Mouse (Mus musculus) hematopoietic stem cell, adult 5-6 weeks (primary cell): ENCODE results near the gene Lsm14a. TPM values are rescaled to one million over a fixed set of nuclear protein-coding genes. Genes with fewer than 3 reads are reported as not detected.
A peak's percentile ranks its signal among the peaks of the same experiment; 100 is the strongest.

Experiments used
- ATAC-seq, 2 experiments: fragments of 125-278 bp in 1 of 2; replicated peaks in 1 of 2; 2 replicates each; pipeline ENCODE4 v1.8.0; 2016 to 2017; ENCODE audit warnings: inconsistent platforms in 2 of 2, mild to moderate bottlenecking in 2 of 2, moderate number of reproducible peaks in 2 of 2, low read depth in 1 of 2, moderate TSS enrichment in 1 of 2; ENCODE audit not compliant: low FRiP score in 2 of 2, poor library complexity in 2 of 2, severe bottlenecking in 2 of 2, insufficient read depth in 1 of 2, low TSS enrichment in 1 of 2
- total RNA-seq: library from RNA; stranded (forward); fragments of 172-1452, 232-1000 nt; gene quantifications from 2 replicates; pipeline ENCODE4 v1.2.3, GENCODE M21; 2017

The Lsm14a gene
- total RNA-seq, 1 experiment from 2014 or later = 92.6 TPM

DNA sequence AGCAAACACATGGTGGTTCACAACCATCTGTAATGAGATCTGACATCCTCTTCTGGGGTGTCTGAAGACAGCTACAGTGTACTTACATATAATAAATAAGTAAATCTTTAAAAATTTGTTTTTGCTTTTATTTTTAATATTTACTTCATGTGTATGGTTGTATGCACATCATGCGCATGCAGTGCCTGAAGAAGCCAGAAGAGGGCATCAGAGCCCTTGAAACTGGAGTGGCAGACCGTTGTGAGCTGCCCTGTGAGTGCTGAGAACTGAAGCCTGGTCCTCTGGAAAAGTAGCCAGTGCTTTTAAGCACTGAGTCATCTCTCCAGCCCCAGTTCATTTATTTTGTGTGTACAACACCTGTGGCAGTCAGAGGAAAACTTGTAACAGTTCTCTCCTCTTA lies 69.1 kb downstream of the Lsm14a start:
- ATAC-seq = no peak

DNA sequence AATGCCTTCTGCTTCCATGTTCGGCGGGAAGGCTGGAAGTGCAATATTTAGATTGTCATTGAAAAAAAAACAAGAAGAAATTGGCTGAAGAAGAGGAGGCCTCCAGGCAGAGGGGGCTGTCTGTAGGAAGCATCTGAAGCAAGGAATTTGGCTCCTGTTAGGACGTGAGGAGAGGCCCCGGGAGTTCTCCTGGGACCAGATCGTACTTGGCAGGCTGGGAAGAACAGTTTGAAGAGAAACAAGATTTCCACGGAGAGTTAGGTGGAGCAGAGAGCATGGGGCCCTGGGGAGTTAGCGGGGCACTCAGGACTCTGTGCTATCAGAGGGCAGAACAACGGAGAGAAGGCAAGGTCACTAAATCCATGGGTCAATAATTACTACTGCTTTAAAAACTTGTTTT lies 69.8 kb downstream of the Lsm14a start:
- no peak for ATAC-seq

DNA sequence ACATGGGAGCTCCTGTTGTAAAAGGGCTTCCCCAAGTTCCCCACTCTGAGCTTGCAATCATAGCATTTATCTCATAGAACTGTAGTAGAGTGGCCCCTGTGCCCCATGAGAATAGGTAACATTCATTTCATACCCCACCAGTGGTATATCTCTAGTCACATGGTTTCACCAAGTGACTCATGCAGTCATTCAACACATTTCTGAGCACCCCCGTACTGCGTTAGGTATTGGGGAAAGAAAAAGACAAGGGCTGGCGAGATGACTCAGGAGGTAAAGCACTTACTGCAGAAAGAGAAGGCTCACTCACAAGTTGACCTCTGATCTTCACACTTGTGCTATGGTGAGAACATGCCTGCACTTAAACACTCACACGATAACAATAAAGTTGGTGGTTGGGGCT lies 71.2 kb downstream of the Lsm14a start:
- no peak for ATAC-seq

DNA sequence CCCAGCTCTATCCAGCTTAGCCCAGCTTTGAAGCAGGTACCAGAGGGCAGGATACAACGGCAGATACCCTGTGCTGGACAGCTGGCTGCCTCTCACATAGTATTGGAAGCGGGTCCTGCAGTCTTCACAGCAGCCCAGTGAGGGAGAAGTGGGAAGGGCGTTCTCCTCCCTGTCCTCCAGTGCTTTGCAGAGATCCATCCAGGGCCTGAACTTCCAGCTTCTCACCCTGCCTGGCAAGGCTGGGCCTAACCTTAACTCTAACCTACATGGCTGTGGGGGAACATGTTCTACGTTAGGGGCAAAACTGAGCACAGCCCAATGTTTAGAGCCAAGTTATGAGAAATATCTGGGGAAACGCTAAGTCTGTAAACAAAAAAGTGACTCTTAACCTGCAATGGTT lies 72.0 kb downstream of the Lsm14a start:
- no peak for ATAC-seq

DNA sequence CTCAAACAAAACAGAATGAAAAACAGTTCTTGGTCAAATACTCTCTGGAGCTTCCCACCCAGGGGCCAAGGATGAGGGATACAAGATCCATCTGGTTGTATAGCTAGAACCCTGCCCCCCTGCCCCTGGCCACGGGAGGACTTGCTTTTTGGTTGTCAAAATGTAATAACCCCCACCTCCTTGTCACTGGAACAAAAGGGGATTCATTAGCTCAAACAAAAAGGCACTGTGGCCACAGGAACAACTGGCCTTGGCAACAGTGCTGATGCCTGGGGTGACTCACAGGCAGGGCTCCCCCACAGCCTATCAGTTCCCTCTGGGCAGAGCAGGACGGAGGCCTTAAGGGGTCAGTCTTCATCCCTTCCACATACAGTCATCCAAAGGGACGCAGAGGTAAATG lies 73.2 kb downstream of the Lsm14a start:
- no peak for ATAC-seq

DNA sequence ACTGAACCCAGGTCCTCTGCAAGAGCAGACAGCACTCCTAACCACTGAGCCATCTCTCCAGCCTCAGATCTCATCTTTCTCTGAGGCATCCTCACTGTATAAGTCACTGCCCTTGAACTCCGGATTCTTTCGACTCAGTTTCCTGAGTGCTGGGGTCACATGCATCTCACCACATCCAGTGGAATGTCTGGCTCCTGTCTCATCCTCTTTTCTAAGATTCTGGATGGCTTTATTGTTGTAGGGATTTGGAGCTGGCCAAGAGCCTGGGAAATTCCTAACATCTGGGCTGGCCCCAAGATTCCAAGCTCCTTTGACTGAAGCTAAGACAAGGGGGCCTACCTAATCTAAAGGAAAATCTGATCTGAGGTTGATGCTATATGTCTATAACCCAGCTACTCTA lies 74.0 kb downstream of the Lsm14a start:
- ATAC-seq = no peak

DNA sequence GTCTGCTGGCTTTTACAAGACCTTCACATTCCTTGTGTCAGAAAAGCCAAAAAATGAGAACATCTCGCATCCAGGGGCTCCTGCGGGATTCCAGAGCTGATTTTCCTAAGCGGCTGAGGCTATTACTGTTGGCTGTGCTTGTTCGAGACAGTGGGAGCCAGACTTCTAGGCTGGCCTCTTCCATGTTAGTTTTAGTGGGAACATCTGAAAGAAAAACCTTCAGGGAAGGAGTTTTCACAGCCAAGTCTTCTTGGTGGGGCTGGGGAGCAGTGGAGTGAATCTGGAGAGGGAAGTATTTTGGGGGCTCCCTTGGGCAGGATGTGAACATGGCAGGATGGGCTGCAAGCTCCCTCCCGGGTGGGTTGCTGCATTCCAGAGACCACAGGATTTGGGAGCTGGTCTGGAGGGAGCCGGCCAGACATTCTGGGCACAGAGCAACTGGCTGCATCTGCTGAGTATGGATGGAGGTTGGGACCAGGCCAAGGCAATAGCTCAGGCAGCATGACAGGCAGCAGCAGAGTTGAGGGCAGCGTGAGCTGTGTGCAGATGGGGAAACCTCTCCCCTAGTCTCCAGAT lies 75.1 kb downstream of the Lsm14a start:
- ATAC-seq = no peak

DNA sequence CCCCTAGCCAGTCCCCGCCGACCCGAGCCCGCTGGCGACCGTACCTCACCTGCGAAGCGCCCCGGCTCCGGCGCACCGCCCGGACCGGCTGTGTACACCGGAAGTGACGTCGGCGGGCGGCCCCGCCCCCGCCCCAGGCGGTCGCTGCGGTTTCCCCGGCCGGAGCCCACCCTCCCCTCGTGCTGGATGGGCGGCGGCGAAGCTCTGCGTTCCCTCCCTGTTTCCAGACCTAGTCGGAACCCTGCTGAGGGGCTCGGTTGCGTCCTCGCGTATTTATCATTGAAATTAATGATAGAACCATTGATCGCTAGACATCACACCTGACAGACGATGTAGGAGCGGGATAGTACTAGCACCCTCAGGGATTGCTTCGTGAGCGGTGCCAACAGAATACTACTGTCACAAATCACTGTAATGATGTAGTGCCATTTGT lies 79.7 kb downstream of the Lsm14a start, which contains the start of gene 4931406P16Rik:
4931406P16Rik (minus strand) TSS at position 109 of the 433 bp plus-strand sequence.
- peak; percentile 74 to 92 for ATAC-seq

DNA sequence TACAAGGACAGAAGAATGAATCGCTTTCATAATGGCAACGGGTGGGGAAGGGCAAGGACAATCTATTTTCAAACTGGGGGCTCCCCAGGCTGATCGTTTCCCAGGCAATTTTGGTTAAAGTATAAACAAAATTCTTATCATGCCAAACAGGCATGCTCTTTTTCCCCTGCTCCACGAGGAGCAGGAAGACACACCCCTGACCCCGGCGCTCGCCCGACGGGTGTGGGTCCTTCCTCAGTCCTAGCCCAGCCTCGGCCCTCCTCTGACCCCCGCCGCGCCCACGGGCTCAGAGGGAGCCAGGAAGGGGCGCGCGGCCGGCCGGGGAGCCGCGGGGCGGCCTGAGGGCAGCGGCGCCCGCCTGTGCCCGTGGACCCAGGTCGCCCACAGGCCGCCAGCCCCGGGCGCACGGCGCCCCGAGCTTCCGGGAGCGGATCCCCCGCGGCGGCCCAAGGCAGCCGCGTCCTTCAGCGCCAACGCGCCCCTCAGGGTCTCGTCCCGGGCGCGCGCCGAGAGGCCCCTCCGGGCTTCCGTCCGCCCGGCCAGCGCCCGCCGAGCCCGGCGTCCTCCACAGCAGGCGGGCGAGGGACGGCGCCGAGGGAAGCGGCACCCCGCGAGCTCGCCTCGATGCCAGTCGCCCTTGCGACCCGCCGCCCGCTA lies 80.2 kb downstream of the Lsm14a start:
- peak; percentile 65 to 78 for ATAC-seq

DNA sequence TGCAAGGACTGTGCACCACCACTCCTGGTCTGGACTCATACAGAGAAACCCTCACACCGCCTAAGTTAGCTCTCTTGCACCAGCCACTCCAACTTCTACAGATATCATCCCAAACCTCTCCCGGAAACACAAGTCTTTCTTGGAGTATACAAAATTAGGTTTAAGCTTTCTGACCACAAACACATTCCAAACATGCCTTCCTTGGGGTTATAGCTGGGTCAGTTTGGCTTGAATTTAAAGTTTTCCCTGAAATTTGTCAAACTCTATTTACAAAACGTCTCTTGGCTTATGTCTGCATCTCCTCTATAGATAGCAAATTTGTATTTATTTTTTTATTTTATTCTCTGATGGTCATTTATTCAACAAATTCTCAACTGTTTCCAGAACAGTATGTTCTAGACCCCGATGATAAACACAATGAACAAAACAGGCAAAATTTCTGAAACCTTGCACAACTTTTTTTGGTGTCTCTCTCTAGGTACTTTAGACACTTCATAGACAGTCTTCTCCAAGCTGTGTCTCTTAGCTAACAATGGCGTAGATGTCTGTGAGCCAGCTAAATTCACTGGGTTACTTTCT lies 83.8 kb downstream of the Lsm14a start:
- ATAC-seq = no peak

DNA sequence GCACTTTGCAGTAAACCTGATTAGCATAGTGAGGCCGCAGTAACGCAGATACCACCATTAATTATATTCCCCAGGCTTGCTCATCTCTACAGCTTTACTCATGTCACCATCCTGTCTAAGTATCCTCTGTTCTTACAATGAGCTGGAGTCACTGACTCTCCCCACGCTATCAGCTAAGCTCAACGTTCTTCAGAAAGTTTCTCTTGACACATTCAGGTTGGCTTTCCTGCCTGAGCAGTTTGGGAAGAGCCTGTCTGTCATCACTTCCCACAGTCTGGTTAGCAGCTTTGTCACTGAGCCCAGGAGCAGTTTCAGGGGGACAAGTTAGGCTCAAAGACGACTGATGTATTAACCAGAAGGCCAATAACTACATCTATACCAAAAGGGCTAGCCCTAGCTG lies 84.5 kb downstream of the Lsm14a start:
- no peak for ATAC-seq

DNA sequence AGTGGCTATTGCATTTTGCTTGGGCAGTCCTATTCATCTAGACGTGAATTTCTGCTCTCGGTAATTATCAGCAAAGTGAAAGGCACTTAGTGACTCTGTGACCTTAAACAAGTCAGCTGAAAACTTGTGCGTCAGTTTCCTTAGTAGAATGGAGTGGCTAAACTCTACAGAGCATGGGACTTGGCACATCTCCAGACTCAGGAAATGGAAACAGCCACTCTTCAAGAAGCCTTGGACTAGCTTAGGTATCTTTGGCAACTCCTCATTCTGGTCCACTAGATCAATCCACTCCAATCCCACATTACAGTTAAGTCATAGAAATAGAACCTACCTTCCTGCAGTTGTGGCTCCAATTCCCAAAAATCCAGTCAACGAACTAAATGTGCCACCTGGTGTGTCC lies 87.7 kb downstream of the Lsm14a start:
- no peak for ATAC-seq

DNA sequence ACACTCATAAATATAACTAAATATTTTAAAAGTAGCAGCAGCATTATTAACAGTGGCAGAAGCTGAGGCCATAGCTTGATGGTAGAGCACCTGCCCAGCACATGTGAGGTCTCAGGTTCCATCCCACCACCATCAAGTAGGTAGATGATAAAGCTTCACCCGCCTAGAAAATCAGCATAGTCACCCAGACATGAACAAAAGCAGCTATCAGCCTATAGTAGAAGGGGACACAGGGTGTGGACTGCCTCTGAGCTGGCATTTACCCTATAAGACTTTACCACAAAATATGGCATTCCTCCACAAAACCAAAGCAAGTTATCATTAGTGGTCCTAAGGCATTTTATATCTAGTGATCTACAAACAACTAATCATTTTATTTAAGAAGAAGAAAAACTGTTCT lies 90.5 kb downstream of the Lsm14a start:
- ATAC-seq = no peak

DNA sequence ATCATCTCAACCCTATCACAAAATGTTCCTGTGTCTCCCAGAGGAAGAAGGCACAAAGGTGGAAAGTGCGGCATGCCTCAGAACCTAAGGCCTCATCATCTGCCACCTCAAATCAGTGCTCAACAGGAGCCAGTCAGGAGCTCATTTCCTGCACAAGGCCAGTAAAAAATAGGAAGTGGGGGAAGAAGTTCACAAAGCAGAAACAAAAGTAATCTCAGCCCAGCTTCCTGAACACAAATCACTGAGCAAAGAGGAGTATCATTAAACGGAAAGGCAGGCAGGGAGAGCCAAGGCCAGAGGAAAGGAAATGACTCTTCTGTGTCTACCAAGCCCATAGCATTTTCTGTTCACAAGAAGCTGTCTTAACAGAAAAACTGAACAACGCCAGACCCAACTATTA lies 91.2 kb downstream of the Lsm14a start:
- peak; percentile 48 to 58; a peak in 3 of 4 replicates for ATAC-seq

DNA sequence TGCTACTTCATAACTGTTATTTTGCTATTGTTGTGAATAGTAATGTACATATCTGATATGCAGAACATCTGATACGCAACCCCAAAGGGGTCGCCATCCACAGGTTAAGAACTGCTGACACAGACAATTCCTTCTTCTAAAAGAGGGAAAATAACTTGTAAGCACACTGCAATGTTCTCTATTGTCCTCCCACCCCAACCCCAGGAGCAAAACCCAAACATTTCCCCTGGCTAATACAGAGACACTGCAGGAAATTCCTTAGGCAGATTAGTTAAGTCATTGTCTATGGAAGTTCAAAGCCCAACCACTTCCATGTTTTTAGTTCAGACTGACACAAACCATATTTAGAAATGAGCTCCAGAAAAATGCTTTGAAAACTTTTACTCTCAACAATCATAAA lies 94.3 kb downstream of the Lsm14a start:
- no peak for ATAC-seq

DNA sequence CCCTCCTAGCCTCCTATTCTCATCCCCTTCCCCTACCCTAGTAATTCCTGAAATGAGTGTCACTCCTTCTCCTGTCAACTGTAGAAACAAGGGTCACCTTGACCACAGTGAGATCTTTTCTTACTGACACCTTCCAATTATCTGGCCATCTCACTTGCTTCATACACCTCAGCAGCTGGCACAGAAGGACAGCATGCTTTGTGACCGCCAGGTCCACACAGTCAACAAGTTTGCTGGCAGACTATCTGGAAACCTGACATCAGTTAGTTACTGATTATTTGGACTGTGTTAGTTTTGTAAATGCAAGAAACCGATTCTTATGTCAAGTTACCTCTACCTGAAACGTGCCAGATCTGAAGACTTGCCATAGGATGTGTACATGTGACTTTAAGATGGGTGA lies 97.0 kb downstream of the Lsm14a start:
- ATAC-seq = no peak
